Mouse (Mus musculus) layer of hippocampus, postnatal 10 days (tissue): Measurements from ENCODE around the gene Oip5. TPM values are rescaled to one million over a fixed set of nuclear protein-coding genes. Genes with fewer than 3 reads are reported as not detected.

Experiments
- DNase-seq, 2 experiments: peaks; one replicate each; pipeline ENCODE4 v3.0.0; 2021; ENCODE audit warnings: low spot score in 2 of 2
- total RNA-seq, 2 experiments: library from RNA; stranded (reverse); gene quantifications; 2 replicates each; pipeline ENCODE4 v1.2.3; 2021

Gene Oip5
- total RNA-seq, 2 experiments from 2014 or later, result 3.6 to 4.8 TPM

- DNase-seq, result no peak
Observed at GRCm38 (mm10) chr2:119591247-119591646, 27.0 kb downstream of the Oip5 start.

DNA sequence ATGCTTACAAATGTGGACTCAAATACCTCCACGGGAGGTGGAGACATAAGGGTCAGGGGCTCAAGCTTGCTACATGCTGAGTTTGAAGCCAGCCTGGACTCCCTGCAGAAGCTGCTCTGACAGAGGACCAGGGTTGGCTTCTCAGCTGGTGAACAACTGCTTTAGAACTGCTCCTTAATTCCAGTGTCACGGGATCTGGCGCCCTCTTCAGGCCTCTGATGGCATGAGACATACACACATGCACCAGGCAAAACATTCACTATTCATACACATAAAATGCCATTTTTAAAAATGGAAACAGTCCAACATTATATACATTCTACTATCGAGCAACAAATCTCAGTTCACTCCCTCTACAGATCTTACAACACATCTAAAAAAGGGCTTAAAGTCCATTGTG, 30.9 kb downstream of the Oip5 start:
- peak; percentile 38 to 41 for DNase-seq

DNA sequence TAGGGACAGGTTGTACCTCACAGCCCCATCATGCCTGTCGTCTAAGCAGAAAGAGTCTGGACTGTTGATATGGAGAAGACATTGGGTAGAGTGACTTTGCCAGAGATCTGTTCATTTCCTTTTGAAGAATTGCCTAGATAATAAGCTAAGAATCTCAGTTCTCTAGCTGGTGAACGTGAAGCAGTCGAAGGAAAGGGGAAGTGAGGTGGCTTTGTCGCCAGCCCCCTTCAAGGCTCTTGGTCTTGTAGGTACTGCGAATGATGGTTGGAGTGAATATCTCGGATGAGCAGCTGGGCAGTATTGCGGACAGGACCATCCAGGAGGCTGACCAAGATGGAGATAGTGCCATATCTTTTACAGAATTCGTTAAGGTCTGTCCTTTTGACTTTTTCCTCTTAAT, 34.0 kb downstream of the Oip5 start:
- no peak for DNase-seq

DNA sequence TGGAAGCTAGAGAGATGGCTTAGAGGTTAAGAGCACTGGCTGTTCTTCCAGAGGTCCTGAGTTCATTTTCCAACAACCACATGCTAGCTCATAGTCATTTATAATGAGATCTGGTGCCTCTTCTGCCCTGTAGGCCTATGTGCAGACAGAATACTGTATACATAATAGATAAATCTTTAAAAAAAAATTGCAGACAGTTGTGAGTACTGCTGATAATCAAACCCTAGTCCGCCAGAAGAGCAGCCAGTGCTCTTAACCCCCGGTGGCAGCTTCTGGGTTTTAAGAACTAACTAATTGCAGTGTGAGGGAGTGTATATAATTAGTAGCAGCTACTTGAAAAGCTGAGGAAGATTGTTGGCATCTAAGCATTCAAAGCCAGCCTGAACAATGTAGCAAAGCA, 34.8 kb downstream of the Oip5 start:
- no peak for DNase-seq

GRCm38 (mm10) chr2:119581571-119581970, 36.7 kb downstream of the Oip5 start:
- no peak for DNase-seq

DNA sequence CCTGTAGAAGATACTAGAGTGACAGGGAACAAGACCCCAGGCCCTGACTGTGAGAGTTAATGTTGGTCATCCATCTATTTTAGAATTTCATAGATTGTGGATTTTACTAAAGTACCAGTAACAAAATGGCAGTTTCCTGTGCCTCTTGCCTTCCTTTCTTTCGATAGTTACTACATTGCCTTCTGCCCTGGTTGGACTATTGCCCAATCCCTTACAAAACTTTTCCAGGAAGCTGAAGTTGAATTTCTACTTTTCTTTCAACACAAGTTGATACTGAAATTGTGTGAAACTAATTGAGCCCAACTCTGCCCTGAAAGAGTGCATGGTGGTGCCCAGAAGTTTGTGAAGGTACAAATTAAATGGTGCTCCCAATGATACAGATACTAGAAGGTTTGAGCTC, 45.8 kb downstream of the Oip5 start:
- DNase-seq, result no peak

- DNase-seq, result no peak
Observed at GRCm38 (mm10) chr2:119566182-119566855, 52.0 kb downstream of the Oip5 start.

DNA sequence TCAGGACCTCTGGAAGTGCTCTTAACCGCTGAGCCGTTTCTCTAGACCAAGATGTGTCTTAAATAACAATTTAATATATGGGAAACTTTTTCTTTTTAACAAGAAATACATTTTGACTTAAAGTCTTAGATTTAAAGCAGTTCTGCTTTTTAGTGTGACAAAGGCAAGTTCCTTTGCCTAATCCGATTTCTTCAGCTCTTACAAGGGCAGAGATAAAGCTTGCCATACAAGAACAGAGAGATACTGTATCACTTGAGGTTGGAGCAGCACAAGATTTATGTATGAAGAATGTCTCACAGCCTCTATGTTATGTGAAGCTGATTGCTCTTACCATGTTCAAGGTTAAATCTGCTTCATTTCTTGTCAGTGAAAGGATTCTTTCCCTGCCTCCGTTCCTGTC, 53.0 kb downstream of the Oip5 start:
- no peak for DNase-seq

- DNase-seq, result no peak
Observed at GRCm38 (mm10) chr2:119561794-119562193, 56.5 kb downstream of the Oip5 start.

Other genes starting within 250 kb of the Oip5 start
- gene Ino80, start 140.8 kb downstream of the Oip5 start, total RNA-seq, result 10 to 100 TPM; 19.6 to 20.2 TPM
- gene Exd1, start 70.8 kb downstream of the Oip5 start, total RNA-seq, result 1 to 10 TPM in 1 of 2 experiments, under 1 TPM in 1; 0.76 to 2.1 TPM
- gene Chp1, start 70.8 kb downstream of the Oip5 start, total RNA-seq, result 100 to 1,000 TPM; 116 to 119 TPM
- 1 to 10 TPM; 3.5 to 3.7 TPM for gene Nusap1, start 171 bp downstream of the Oip5 start, total RNA-seq
- 10 to 100 TPM; 27.0 to 27.8 TPM for gene Ndufaf1, start 44.4 kb upstream of the Oip5 start, total RNA-seq
- gene Rtf1, start 56.6 kb upstream of the Oip5 start, total RNA-seq, result 10 to 100 TPM; 58.0 to 63.0 TPM
- gene Itpka, start 123.9 kb upstream of the Oip5 start, total RNA-seq, result 100 to 1,000 TPM; 115 to 124 TPM
- gene Ltk, start 142.0 kb upstream of the Oip5 start, total RNA-seq, result 1 to 10 TPM; 3.6 to 4.8 TPM
- 10 to 100 TPM; 16.4 to 16.7 TPM for gene Rpap1, start 169.1 kb upstream of the Oip5 start, total RNA-seq
- 10 to 100 TPM; 48.6 to 64.7 TPM for gene Tyro3, start 179.3 kb upstream of the Oip5 start, total RNA-seq